Mouse (Mus musculus): ENCODE measurements around the gene Abi1. TPM values are rescaled to one million over a fixed set of nuclear protein-coding genes. Genes with fewer than 3 reads are reported as not detected.
"Not testable (repeated sequence)": the region's sequence is repeated elsewhere in the genome, so short reads cannot be mapped to it uniquely, and the experiment has no call there.

The Abi1 gene
- polyA plus RNA-seq, 1 experiment from 2014 or later: 50.6 TPM

DNA sequence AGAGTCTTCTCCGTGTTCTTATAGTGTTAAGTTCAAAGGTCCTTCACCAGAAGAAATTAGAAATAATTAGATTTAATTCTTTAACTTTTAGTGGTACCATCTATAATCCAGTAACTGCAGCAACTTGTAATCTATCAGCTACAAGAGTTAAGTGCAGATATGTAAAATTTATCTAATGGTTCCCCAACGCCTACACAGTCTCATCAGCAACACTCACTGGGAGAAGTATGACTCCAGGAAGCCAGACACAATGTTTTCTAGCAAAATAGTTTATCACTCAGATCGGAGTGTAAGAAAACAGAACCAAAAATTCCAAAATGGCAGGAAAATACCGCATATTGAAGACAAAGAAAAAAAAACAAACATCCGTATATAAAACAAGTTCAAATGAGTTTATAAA lies 84.1 kb downstream of the Abi1 start:
- H3K9ac ChIP-seq: no peak overlapping the region
- H3K27me3 ChIP-seq: no peaks in the 10 kb centered on the region
- no peaks in the 10 kb centered on the region for H3K9me3 ChIP-seq
- no peak overlapping the region for H3K27ac ChIP-seq
- H3K36me3 ChIP-seq: peaks cover 12% of the 10 kb centered on the region; the same call in 1 of the 2 replicates
- no peak overlapping the region for H3K4me2 ChIP-seq
- no peaks in the 10 kb centered on the region for H3K4me1 ChIP-seq
- 73% methylated on average over 5 of the region's 5 CpGs for WGBS
- ATAC-seq (ENCODE audit: borderline replicate concordance, extremely low read depth, low FRiP score, low TSS enrichment): no peak
- H3K4me3 ChIP-seq: no peak overlapping the region

DNA sequence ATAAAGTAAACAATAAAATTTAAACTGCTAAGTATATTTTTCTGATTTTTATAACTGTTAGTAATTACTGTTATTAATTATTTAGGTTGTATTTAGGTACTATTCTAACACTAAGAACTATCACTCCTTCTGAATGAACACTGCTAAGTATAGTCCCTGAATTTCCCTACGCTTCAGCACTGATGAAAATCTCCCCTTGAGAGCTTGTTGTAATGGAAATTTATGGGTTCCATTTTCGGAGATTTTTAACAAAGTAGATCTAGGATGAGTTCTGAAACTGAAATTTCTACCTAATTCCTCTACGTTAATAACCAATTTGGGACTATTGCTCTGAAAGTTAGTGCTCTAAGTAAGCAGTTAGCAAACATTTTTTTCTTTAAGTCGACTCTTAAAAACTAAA lies 85.8 kb downstream of the Abi1 start:
- Histone ChIP-seq H3K4me1 (no peaks in the 10 kb centered on the region), H3K36me3 (peaks cover 12% of the 10 kb centered on the region; the same call in 1 of the 2 replicates), H3K9ac (no peak overlapping the region), H3K9me3 (no peaks in the 10 kb centered on the region), H3K27me3 (no peaks in the 10 kb centered on the region), H3K4me2 (no peak overlapping the region), H3K4me3 (no peak overlapping the region), H3K27ac (no peak overlapping the region)
- ATAC-seq (ENCODE audit: borderline replicate concordance, extremely low read depth, low FRiP score, low TSS enrichment): no peak
- WGBS: 91% methylated on average over 4 of the region's 4 CpGs

DNA sequence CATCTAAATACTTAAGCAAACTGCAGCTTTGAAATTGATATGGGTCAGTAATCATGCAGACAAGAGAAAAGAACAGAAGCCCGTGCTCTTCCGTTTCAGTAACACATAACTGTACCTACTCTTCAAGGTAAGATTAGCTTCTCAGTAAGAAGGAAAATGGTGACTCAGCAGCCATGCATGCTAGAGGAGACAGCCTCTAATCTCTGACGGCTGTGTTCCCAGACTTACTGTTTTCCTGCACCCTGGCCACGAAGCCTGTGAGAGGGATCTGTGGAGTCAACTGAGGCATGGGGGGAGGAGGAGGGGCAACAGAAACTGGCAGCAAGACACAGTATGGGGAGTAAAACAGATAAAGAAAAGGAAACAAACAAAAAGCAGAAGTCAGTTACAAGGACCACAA lies 90.1 kb downstream of the Abi1 start:
- H3K27me3 ChIP-seq: no peaks in the 10 kb centered on the region

DNA sequence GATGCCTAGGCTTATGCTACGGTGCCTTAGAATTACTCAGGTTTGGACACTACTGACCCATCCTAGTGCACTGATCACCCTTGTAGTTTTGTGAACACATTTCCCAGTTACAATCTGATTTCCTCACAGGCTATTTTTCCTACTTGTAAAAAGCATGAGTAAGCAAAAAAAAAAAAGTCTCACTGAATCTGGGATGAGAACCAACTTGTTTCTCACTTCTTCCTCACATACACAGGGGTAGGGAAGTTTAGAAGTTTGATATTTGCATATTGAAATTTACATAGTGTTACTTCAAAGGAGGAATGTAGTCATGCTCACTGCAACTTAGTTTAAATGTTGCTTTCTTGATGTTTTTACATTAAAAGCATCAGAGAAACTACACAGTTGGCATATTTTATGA lies 106.5 kb downstream of the Abi1 start:
- no peaks in the 10 kb centered on the region for H3K4me1 ChIP-seq
- no peak overlapping the region for H3K27ac ChIP-seq
- H3K9ac ChIP-seq: no peak overlapping the region
- H3K4me2 ChIP-seq: no peak overlapping the region
- no peaks in the 10 kb centered on the region for H3K27me3 ChIP-seq
- H3K9me3 ChIP-seq: no peaks in the 10 kb centered on the region
- no peak for ATAC-seq (ENCODE audit: borderline replicate concordance, extremely low read depth, low FRiP score, low TSS enrichment)
- H3K36me3 ChIP-seq: peaks cover 21% of the 10 kb centered on the region
- H3K4me3 ChIP-seq: no peak overlapping the region
- 86% methylated on average over 1 of the region's 1 CpGs for WGBS

More for the DNA sequence above, 90.1 kb downstream of the Abi1 start:
- peaks cover 5% of the 10 kb centered on the region; the same call in 1 of the 2 replicates for H3K36me3 ChIP-seq
- WGBS: 45% methylated on average over 4 of the region's 4 CpGs
- no peak overlapping the region for H3K27ac ChIP-seq
- H3K9ac ChIP-seq: no peak overlapping the region
- H3K4me1 ChIP-seq: no peaks in the 10 kb centered on the region
- H3K9me3 ChIP-seq: no peaks in the 10 kb centered on the region
- no peak overlapping the region for H3K4me2 ChIP-seq
- no peak overlapping the region for H3K4me3 ChIP-seq
- ATAC-seq (ENCODE audit: borderline replicate concordance, extremely low read depth, low FRiP score, low TSS enrichment): no peak

DNA sequence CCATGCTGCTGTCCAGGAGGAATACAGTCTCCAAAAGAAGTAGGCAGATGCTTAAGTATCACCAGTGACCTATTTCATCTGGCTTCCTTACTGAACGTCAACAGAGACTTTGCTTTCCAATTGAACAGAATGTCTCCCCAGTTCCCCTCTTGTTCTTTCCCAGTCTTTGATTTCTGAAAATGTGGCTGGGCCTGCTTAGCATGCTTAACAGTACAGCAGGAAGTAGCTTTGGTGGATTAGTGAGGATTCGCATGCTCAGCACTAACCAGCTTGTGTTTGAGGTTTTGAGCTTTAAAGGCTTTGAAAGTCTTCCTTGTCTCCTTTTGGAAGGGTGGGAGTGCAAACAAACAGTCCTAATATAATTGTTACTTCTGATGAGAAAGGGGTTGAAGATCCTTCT lies 111.8 kb downstream of the Abi1 start:
- ATAC-seq (ENCODE audit: borderline replicate concordance, extremely low read depth, low FRiP score, low TSS enrichment): no peak
- Histone ChIP-seq H3K36me3 (peaks cover 13% of the 10 kb centered on the region), H3K9ac (no peak overlapping the region), H3K4me2 (no peak overlapping the region), H3K27ac (no peak overlapping the region), H3K4me1 (no peaks in the 10 kb centered on the region), H3K9me3 (no peaks in the 10 kb centered on the region), H3K4me3 (no peak overlapping the region), H3K27me3 (no peaks in the 10 kb centered on the region)
- 82% methylated on average over 2 of the region's 2 CpGs for WGBS

DNA sequence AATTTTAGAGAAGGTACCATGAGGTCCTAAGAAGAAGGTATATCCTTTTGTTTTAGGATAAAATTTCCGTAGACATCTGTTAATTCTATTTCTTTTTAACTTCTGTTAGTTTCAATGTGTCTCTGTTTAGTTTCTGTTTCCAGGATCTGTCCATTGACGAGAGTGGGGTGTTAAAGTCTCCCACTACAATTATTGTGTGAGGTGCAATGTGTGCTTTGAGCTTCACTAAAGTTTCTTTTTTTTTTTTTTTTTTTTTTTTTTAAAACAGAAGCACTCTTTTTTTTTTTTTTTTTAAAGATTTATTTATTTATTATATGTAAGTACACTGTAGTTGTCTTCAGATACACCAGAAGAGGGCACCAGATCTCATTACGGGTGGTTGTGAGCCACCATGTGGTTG lies 114.1 kb downstream of the Abi1 start:
- WGBS: 86% methylated on average over 3 of the region's 3 CpGs
- not testable (repeated sequence) for H3K4me2 ChIP-seq; H3K4me3 ChIP-seq; H3K36me3 ChIP-seq; H3K9ac ChIP-seq; H3K9me3 ChIP-seq; H3K27ac ChIP-seq; H3K4me1 ChIP-seq; H3K27me3 ChIP-seq; ATAC-seq (ENCODE audit: borderline replicate concordance, extremely low read depth, low FRiP score, low TSS enrichment)

DNA sequence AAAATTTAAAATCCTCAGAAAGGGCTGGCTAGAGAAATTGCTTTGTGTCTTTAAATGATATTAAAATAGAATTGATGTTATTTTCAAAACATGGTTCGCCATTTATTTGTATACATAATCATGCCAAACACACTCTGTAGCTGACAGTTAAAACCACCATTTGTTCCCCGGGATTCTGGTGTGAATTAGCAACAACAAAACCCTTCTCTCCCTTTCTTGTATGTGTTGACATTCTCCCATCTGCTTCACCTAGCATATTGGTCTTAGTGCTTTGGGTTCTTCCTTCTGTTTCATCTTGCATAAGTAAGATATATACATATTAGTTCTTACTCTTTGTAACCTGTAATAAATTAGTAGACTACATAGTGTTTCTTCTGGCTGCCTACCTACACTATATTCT lies 121.4 kb downstream of the Abi1 start:
- no peak for ATAC-seq (ENCODE audit: borderline replicate concordance, extremely low read depth, low FRiP score, low TSS enrichment)
- 78% methylated on average over 2 of the region's 2 CpGs for WGBS
- Histone ChIP-seq H3K9ac (no peak overlapping the region), H3K4me3 (no peak overlapping the region), H3K27me3 (no peaks in the 10 kb centered on the region), H3K4me2 (no peak overlapping the region), H3K9me3 (no peaks in the 10 kb centered on the region), H3K27ac (no peak overlapping the region), H3K36me3 (peaks cover 17% of the 10 kb centered on the region), H3K4me1 (no peaks in the 10 kb centered on the region)

DNA sequence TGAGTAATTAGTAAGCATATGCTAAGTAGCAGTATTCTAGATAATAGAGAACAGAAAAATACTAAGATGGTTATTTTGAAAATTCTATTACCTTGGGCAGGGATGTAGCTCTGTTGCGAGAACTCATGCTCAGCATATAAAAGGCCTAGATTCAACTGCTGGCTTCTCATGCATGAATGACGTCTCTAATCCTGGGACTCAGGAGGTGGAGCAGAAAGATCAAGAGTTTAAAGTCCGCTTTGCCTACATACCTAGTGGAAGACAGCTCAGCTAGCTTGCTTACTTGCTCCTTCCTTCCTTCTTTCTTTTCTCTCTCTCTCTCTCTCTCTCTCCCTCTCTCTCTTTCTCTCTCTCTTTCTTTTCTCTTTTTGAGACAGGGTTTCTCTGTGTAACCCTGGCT lies 125.6 kb downstream of the Abi1 start:
- no peaks in the 10 kb centered on the region for H3K27me3 ChIP-seq
- H3K4me2 ChIP-seq: no peak overlapping the region
- ATAC-seq (ENCODE audit: borderline replicate concordance, extremely low read depth, low FRiP score, low TSS enrichment): no peak
- no peak overlapping the region for H3K4me3 ChIP-seq
- H3K9ac ChIP-seq: no peak overlapping the region
- H3K27ac ChIP-seq: no peak overlapping the region
- WGBS: 92% methylated on average over 3 of the region's 3 CpGs
- no peaks in the 10 kb centered on the region for H3K9me3 ChIP-seq
- H3K4me1 ChIP-seq: no peaks in the 10 kb centered on the region
- H3K36me3 ChIP-seq: peaks cover 21% of the 10 kb centered on the region

DNA sequence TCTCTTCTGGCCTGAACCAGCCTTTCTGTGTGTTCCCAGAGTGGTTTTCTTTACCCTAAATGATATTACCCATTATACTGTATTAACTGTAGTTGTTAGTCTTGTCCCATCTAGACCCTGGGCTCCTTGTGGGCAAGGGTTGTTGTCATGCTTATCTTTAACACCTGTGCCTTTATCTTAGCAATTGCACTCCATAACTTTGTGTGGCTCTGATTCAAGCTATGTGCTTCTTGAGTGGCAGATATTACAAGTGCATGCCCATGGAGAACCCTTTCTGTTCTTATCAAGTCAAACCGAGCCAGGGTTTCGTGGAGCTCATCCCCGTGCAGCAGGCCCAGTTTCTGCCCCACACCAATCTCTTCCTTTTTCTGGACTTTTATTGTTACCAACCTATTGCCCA lies 136.1 kb downstream of the Abi1 start:
- no peak overlapping the region for H3K27ac ChIP-seq
- no peaks in the 10 kb centered on the region for H3K4me1 ChIP-seq
- H3K9ac ChIP-seq: no peak overlapping the region
- H3K4me3 ChIP-seq: no peak overlapping the region
- H3K36me3 ChIP-seq: peaks cover 30% of the 10 kb centered on the region
- H3K9me3 ChIP-seq: no peaks in the 10 kb centered on the region
- ATAC-seq (ENCODE audit: borderline replicate concordance, extremely low read depth, low FRiP score, low TSS enrichment): no peak
- no peak overlapping the region for H3K4me2 ChIP-seq
- H3K27me3 ChIP-seq: no peaks in the 10 kb centered on the region
- WGBS: 92% methylated on average over 3 of the region's 3 CpGs

DNA sequence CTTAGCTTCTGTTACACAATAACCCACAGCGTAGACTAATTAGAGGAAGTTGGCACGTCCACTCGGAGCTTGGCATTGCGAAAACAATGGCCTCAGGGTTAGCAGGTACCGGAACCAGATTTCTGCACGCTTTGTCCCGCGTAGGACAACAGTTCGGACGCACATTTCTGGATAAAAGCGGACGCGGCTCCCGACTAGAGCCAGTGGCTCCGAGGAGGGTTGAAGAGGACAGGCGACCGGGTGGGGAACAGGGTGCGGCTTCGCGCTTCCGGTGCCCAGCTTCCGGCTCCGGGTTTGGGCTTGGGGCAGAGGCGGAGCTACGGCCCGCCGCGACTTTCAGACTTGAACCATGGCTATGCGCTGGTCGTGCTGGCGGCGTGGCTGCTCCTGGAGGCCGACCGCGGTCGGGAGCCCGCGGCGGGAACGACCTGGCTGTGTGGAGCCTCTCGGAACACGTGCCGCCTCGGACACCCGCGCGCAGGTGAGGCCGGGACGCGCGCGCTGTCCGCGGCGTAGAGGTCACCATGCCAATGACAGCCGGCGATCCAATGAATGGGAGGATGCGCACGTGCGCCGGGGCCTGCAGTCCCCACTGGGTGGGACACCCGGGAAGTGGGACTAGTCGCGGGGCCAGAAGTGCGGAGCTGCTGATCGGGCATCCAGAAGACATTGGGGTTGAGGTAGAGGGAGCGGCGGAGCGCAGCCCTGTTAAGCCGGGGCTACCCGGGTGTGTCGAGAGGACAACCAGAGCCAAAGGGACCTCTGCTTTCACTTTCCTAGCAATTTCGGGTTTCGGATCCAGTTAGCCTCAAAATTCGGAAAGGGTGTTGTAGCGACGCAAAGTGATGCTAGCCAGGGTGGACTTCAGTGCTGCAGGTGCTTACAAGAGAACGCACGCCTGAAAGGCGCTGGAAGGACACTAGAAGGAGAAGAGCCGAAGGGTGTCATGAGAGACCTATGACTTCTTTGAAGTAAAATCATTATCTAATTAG lies 144.5 kb downstream of the Abi1 start, which contains the start of gene Pdss1:
Gene Pdss1, plus strand, starts transcription at position 241 of the 992 bp plus-strand sequence.
- no peaks in the 10 kb centered on the region for H3K4me1 ChIP-seq
- H3K4me2 ChIP-seq: peak within 1 kb of the TSS; percentile 70
- H3K27ac ChIP-seq: peak within 1 kb of the TSS; percentile 37
- peak; percentile 99 for ATAC-seq (ENCODE audit: borderline replicate concordance, extremely low read depth, low FRiP score, low TSS enrichment)
- H3K36me3 ChIP-seq: no peaks in the 10 kb centered on the region
- H3K9ac ChIP-seq: peak within 1 kb of the TSS; percentile 70
- no peaks in the 10 kb centered on the region for H3K9me3 ChIP-seq
- H3K4me3 ChIP-seq: peak within 1 kb of the TSS; percentile 80
- H3K27me3 ChIP-seq: no peaks in the 10 kb centered on the region
- WGBS: under 1% methylated on average over 81 of the region's 81 CpGs

DNA sequence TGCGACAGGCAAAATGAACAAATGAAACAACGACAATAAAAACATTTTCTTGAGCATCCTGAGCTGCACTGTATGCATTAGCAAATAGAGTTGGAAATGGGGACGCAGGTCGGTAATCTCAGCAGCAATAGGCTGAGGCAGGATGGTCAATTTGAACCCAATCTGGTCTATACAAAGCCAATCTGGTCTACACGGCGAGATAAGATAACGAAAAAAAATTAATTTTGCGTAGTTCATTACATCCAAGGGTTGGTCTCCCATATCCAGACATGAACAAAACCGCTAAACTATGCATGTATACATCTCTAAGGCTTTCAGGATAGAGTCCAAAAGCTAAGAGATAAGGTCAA lies 145.1 kb downstream of the Abi1 start:
- H3K27me3 ChIP-seq: no peaks in the 10 kb centered on the region
- H3K4me2 ChIP-seq: peak overlapping the region; percentile 70
- peak overlapping the region; percentile 70 for H3K9ac ChIP-seq
- peak overlapping the region; percentile 37 for H3K27ac ChIP-seq
- ATAC-seq (ENCODE audit: borderline replicate concordance, extremely low read depth, low FRiP score, low TSS enrichment): peak; percentile 13; the same call in 1 of the 2 replicates
- no peaks in the 10 kb centered on the region for H3K36me3 ChIP-seq
- 19% methylated on average over 9 of the region's 9 CpGs for WGBS
- H3K4me3 ChIP-seq: peak overlapping the region; percentile 80
- no peaks in the 10 kb centered on the region for H3K4me1 ChIP-seq
- H3K9me3 ChIP-seq: no peaks in the 10 kb centered on the region
